Mouse (Mus musculus): ENCODE measurements at regions not wholly inside any gene's neighbourhood (a gene's known extent, or its start where the extent isn't known, plus 50 kb on each side); places are given as distances from the start of the nearest gene placed in this dataset.
"Not testable (repeated sequence)": the region's sequence is repeated elsewhere in the genome, so short reads cannot be mapped to it uniquely, and the experiment has no call there.

- H3K27me3 ChIP-seq (ENCODE audit: control insufficient read depth, insufficient read depth, insufficient read length); H3K4me3 ChIP-seq; H3K4me2 ChIP-seq (ENCODE audit: low read depth); H3K36me3 ChIP-seq (ENCODE audit: control insufficient read depth, insufficient read depth); H3K79me2 ChIP-seq (ENCODE audit: control insufficient read depth, insufficient read depth); H3ac ChIP-seq (ENCODE audit: control insufficient read depth, insufficient read length): not testable (repeated sequence)
Observed at GRCm38 (mm10) chr9:6845281-6845680, 339.0 kb downstream of the Dync2h1 start.

GRCm38 (mm10) chr9:6834936-6835335, 349.3 kb downstream of the Dync2h1 start:
- H3K27me3 ChIP-seq (ENCODE audit: control insufficient read depth, insufficient read depth, insufficient read length); H3K36me3 ChIP-seq (ENCODE audit: control insufficient read depth, insufficient read depth); H3K4me2 ChIP-seq (ENCODE audit: low read depth); H3ac ChIP-seq (ENCODE audit: control insufficient read depth, insufficient read length); H3K4me3 ChIP-seq; H3K79me2 ChIP-seq (ENCODE audit: control insufficient read depth, insufficient read depth): not testable (repeated sequence)

GRCm38 (mm10) chr9:6834470-6834869, 349.8 kb downstream of the Dync2h1 start:
- H3K79me2 ChIP-seq (ENCODE audit: control insufficient read depth, insufficient read depth) = no peaks in the 10 kb centered on the region
- no peaks in the 10 kb centered on the region for H3K36me3 ChIP-seq (ENCODE audit: control insufficient read depth, insufficient read depth)
- H3K4me2 ChIP-seq (ENCODE audit: low read depth) = no peak overlapping the region
- H3K27me3 ChIP-seq (ENCODE audit: control insufficient read depth, insufficient read depth, insufficient read length) = no peaks in the 10 kb centered on the region
- TF ChIP-seq CEBPB (IDR thresholded peaks at IDR 0.05; ENCODE audit: insufficient read depth, poor library complexity, severe bottlenecking) = no peak
- no peak overlapping the region for H3K4me3 ChIP-seq
- no peak overlapping the region for H3ac ChIP-seq (ENCODE audit: control insufficient read depth, insufficient read length)

- Histone ChIP-seq H3K36me3 (ENCODE audit: control insufficient read depth, insufficient read depth) (no peaks in the 10 kb centered on the region), H3K4me2 (ENCODE audit: low read depth) (no peak overlapping the region), H3ac (ENCODE audit: control insufficient read depth, insufficient read length) (no peak overlapping the region), H3K79me2 (ENCODE audit: control insufficient read depth, insufficient read depth) (no peaks in the 10 kb centered on the region), H3K4me3 (no peak overlapping the region), H3K27me3 (ENCODE audit: control insufficient read depth, insufficient read depth, insufficient read length) (no peaks in the 10 kb centered on the region)
- TF ChIP-seq MYOD1 (IDR thresholded peaks at IDR 0.05; ENCODE audit: control insufficient read depth in 1 of 3, insufficient read length in 2 of 3, low read depth in 2 of 3) (no peak), REST (IDR thresholded peaks at IDR 0.05; ENCODE audit: insufficient read depth, insufficient read length) (no peak), CEBPB (IDR thresholded peaks at IDR 0.05; ENCODE audit: insufficient read depth, poor library complexity, severe bottlenecking) (no peak), POLR2AphosphoS2 (IDR thresholded peaks at IDR 0.05; ENCODE audit: insufficient read length, low read depth) (no peak), TCF3 (IDR thresholded peaks at IDR 0.05; ENCODE audit: insufficient read length, low read depth) (no peak), TCF12 (IDR thresholded peaks at IDR 0.05; ENCODE audit: insufficient read depth, poor library complexity, severe bottlenecking) (no peak), MAX (IDR thresholded peaks at IDR 0.05; ENCODE audit: low read depth) (no peak), E2F4 (IDR thresholded peaks at IDR 0.05; ENCODE audit: insufficient read depth) (no peak), POLR2A (IDR thresholded peaks at IDR 0.05; ENCODE audit: insufficient read length, low read depth) (no peak), USF1 (IDR thresholded peaks at IDR 0.05; ENCODE audit: low read depth) (no peak), SRF (IDR thresholded peaks at IDR 0.05; ENCODE audit: control insufficient read depth, insufficient read length, low read depth) (no peak), MYOG (IDR thresholded peaks at IDR 0.05; ENCODE audit: control insufficient read depth in 1 of 3, insufficient read depth in 1 of 3, insufficient read length in 2 of 3, low read depth in 2 of 3) (no peak)
Observed at GRCm38 (mm10) chr9:6832862-6833261, 351.4 kb downstream of the Dync2h1 start.

GRCm38 (mm10) chr9:6831642-6832041, 352.6 kb downstream of the Dync2h1 start:
- H3K27me3 ChIP-seq (ENCODE audit: control insufficient read depth, insufficient read depth, insufficient read length); H3K4me2 ChIP-seq (ENCODE audit: low read depth); H3ac ChIP-seq (ENCODE audit: control insufficient read depth, insufficient read length); H3K36me3 ChIP-seq (ENCODE audit: control insufficient read depth, insufficient read depth); H3K4me3 ChIP-seq; H3K79me2 ChIP-seq (ENCODE audit: control insufficient read depth, insufficient read depth): not testable (repeated sequence)

- H3K79me2 ChIP-seq (ENCODE audit: control insufficient read depth, insufficient read depth) = no peaks in the 10 kb centered on the region
- H3ac ChIP-seq (ENCODE audit: control insufficient read depth, insufficient read length) = no peak overlapping the region
- H3K4me3 ChIP-seq = no peak overlapping the region
- no peaks in the 10 kb centered on the region for H3K36me3 ChIP-seq (ENCODE audit: control insufficient read depth, insufficient read depth)
- no peak overlapping the region for H3K4me2 ChIP-seq (ENCODE audit: low read depth)
- no peaks in the 10 kb centered on the region for H3K27me3 ChIP-seq (ENCODE audit: control insufficient read depth, insufficient read depth, insufficient read length)
- TF ChIP-seq CEBPB (IDR thresholded peaks at IDR 0.05; ENCODE audit: insufficient read depth, poor library complexity, severe bottlenecking) = no peak
- TF ChIP-seq USF1 (IDR thresholded peaks at IDR 0.05; ENCODE audit: low read depth) = no peak
- TF ChIP-seq POLR2A (IDR thresholded peaks at IDR 0.05; ENCODE audit: insufficient read length, low read depth) = no peak
- TF ChIP-seq E2F4 (IDR thresholded peaks at IDR 0.05; ENCODE audit: insufficient read depth) = no peak
- TF ChIP-seq POLR2AphosphoS2 (IDR thresholded peaks at IDR 0.05; ENCODE audit: insufficient read length, low read depth) = no peak
- TF ChIP-seq TCF3 (IDR thresholded peaks at IDR 0.05; ENCODE audit: insufficient read length, low read depth) = no peak
- TF ChIP-seq MYOD1 (IDR thresholded peaks at IDR 0.05; ENCODE audit: control insufficient read depth in 1 of 3, insufficient read length in 2 of 3, low read depth in 2 of 3) = no peak
- no peak for TF ChIP-seq SRF (IDR thresholded peaks at IDR 0.05; ENCODE audit: control insufficient read depth, insufficient read length, low read depth)
- no peak for TF ChIP-seq TCF12 (IDR thresholded peaks at IDR 0.05; ENCODE audit: insufficient read depth, poor library complexity, severe bottlenecking)
- TF ChIP-seq MAX (IDR thresholded peaks at IDR 0.05; ENCODE audit: low read depth) = no peak
- TF ChIP-seq REST (IDR thresholded peaks at IDR 0.05; ENCODE audit: insufficient read depth, insufficient read length) = no peak
- no peak for TF ChIP-seq MYOG (IDR thresholded peaks at IDR 0.05; ENCODE audit: control insufficient read depth in 1 of 3, insufficient read depth in 1 of 3, insufficient read length in 2 of 3, low read depth in 2 of 3)
Observed at GRCm38 (mm10) chr9:6826581-6826980, 357.7 kb downstream of the Dync2h1 start.

All from myocyte (in vitro differentiated cells).